Mouse (Mus musculus) heart, embryonic 12.5 days (tissue): ENCODE measurements around the gene Hdac2. TPM values are rescaled to one million over a fixed set of nuclear protein-coding genes. Genes with fewer than 3 reads are reported as not detected.

Experiments used
- ATAC-seq: fragments of 200-750 bp; cut with Nextera tagmentation; 2 replicates; pipeline ENCODE4 v1.8.0; 2017; ENCODE audit warnings: moderate TSS enrichment, moderate library complexity; ENCODE audit not compliant: insufficient number of reproducible peaks, low FRiP score
- H3K27ac ChIP-seq: fragments of 300-500 bp; sonication (generic); 2 replicates; pipeline ENCODE4 v1.5.1; 2016; ENCODE audit warnings: mild to moderate bottlenecking, moderate library complexity; ENCODE audit not compliant: poor library complexity, severe bottlenecking
- H3K27me3 ChIP-seq: fragments of 300-500 bp; sonication (generic); replicated peaks from 2 replicates; pipeline ENCODE4 v1.6.1; 2016; ENCODE audit warnings: mild to moderate bottlenecking, moderate library complexity
- H3K36me3 ChIP-seq: fragments of 300-500 bp; sonication (generic); 2 replicates; pipeline ENCODE4 v1.6.1; 2016; ENCODE audit warnings: mild to moderate bottlenecking, moderate library complexity
- H3K4me1 ChIP-seq: fragments of 300-500 bp; sonication (generic); replicated peaks from 2 replicates; pipeline ENCODE4 v1.6.1; 2016; ENCODE audit warnings: mild to moderate bottlenecking
- H3K4me2 ChIP-seq: fragments of 300-500 bp; sonication (generic); 2 replicates; pipeline ENCODE4 v1.6.1; 2016; ENCODE audit warnings: mild to moderate bottlenecking, moderate library complexity
- H3K4me3 ChIP-seq: fragments of 300-500 bp; sonication (generic); 2 replicates; pipeline ENCODE4 v1.5.1; 2016; ENCODE audit warnings: mild to moderate bottlenecking
- H3K9ac ChIP-seq: fragments of 300-500 bp; sonication (generic); 2 replicates; pipeline ENCODE4 v1.6.1; 2016; ENCODE audit warnings: mild to moderate bottlenecking, moderate library complexity
- H3K9me3 ChIP-seq: fragments of 300-500 bp; sonication (generic); replicated peaks from 2 replicates; pipeline ENCODE4 v1.6.1; 2016; ENCODE audit warnings: mild to moderate bottlenecking, moderate library complexity
- WGBS: fragments of 180-500 bp; shearing (Covaris S2); methylation state at CpG from one replicate; pipeline ENCODE4 v1.1.7; 2016; 5-methylcytosine and 5-hydroxymethylcytosine counted together
- polyA plus RNA-seq: library from polyadenylated mRNA; unstranded; fragments of >200 nt; fragmentation: Nextera tagmentation; extraction: Ambion mirVana; gene quantifications from 2 replicates; pipeline ENCODE4 v1.2.1, GENCODE M21; 2016

Gene Hdac2
- 182 and 192 TPM in 2 replicates for polyA plus RNA-seq

DNA sequence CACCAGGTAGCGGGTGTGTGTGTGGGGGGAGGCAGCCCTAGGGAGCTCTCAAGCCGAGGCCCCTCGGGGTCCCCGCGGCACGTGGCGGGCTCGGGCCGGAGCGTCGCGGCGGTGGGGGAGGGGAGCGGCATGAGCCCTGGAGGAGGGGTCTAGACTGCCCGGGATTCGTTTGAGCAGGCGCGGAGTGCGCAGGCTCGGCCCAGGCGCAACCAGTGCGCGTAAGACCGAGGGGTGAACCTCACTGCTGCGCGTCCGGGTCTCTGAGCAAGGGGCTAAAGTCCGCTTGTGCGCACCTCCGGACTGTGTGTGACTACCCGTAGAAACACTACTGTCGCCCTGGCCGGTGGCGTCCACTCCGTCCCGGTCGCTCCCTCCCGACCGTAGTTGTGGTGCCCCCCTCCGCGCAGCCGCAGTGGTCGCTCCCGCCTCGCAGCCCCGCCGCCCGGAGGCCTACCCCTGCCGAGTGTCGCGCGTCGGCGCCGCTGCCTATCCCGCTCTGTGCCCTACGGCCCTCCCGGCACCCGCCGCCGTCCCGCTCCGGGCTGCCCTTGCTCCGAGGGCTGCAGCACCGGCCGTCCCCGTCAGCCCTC is at the start of gene Hdac2:
Hdac2 (plus strand) TSS at position 459 of the 590 bp plus-strand sequence.
- peak within 1 kb of the TSS; percentile 84 for H3K4me3 ChIP-seq

GRCm38 (mm10) chr10:36928212-36928611 is 46.1 kb upstream of the Hdac2 start:
- no peak overlapping the region for H3K9ac ChIP-seq
- no peaks in the 10 kb centered on the region for H3K4me1 ChIP-seq
- no peak overlapping the region for H3K4me2 ChIP-seq
- WGBS = 70% methylated on average over 3 of the region's 3 CpGs
- no peaks in the 10 kb centered on the region for H3K9me3 ChIP-seq
- no peak for ATAC-seq
- H3K27ac ChIP-seq = no peak overlapping the region
- H3K27me3 ChIP-seq = no peaks in the 10 kb centered on the region
- H3K36me3 ChIP-seq = no peaks in the 10 kb centered on the region
- no peak overlapping the region for H3K4me3 ChIP-seq

More for the DNA sequence above, at the start of gene Hdac2:
- Histone ChIP-seq H3K4me1 (peaks cover 10% of the 10 kb centered on the region), H3K9me3 (no peaks in the 10 kb centered on the region), H3K4me2 (peak within 1 kb of the TSS; percentile 81), H3K36me3 (no peaks in the 10 kb centered on the region), H3K27ac (peak within 1 kb of the TSS; percentile 98), H3K27me3 (no peaks in the 10 kb centered on the region), H3K9ac (peak within 1 kb of the TSS; percentile 95)
- WGBS = under 1% methylated on average over 67 of the region's 67 CpGs
- ATAC-seq = peak; percentile 97

DNA sequence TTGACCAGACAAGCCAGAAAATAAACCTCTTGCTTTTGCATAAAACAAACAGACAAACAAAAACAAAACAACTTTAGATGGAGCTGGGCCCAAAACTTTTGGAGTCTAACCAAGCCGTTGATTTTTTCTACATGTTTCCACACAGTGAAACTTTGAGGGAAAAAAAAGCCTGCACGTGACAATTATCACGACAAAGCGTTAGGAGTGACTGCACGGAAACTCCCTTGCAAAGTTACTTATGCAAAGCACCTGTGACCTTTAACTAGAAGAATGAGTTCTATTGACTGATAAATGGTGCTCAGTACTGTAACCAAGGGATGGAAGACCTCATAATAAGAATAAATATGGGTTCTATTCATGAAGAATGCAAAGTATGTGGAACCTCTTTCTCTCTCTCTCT is 38.5 kb upstream of the Hdac2 start:
- WGBS = 74% methylated on average over 5 of the region's 5 CpGs
- no peaks in the 10 kb centered on the region for H3K27me3 ChIP-seq
- no peak overlapping the region for H3K9ac ChIP-seq
- H3K4me3 ChIP-seq = no peak overlapping the region
- 0 out of 2 replicates have a peak, but pooled peaks cover 2% of the 10 kb centered on the region for H3K9me3 ChIP-seq
- no peaks in the 10 kb centered on the region for H3K4me1 ChIP-seq
- H3K27ac ChIP-seq = no peak overlapping the region
- H3K4me2 ChIP-seq = no peak overlapping the region
- ATAC-seq = no peak
- H3K36me3 ChIP-seq = no peaks in the 10 kb centered on the region

DNA sequence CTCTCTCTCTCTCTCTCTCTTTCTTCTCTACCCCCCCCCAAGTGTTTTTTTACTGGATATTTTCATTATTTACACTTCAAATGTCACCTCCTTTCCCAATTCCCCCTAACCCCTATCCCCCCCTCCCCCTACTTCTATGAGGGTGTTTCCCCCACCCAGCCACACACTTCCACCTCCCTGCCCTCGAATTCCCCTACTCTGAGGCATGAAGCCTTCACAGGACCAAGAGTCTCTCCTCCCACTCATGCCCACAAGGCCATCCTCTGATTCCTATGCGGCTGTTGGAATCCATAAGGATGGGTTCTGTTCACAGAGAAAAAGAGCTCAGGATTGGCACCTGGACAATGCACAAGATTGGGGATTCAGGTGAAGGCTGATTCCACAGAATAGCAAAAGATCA is 38.1 kb upstream of the Hdac2 start:
- WGBS = 55% methylated on average over 2 of the region's 2 CpGs
- H3K4me2 ChIP-seq = no peak overlapping the region

GRCm38 (mm10) chr10:36951742-36952141 is 22.6 kb upstream of the Hdac2 start:
- no peaks in the 10 kb centered on the region for H3K4me1 ChIP-seq
- no peaks in the 10 kb centered on the region for H3K9me3 ChIP-seq
- H3K27ac ChIP-seq = no peak overlapping the region
- H3K4me3 ChIP-seq = no peak overlapping the region
- H3K36me3 ChIP-seq = no peaks in the 10 kb centered on the region
- ATAC-seq = no peak
- no peaks in the 10 kb centered on the region for H3K27me3 ChIP-seq
- WGBS = 67% methylated on average over 2 of the region's 2 CpGs
- no peak overlapping the region for H3K9ac ChIP-seq
- H3K4me2 ChIP-seq = no peak overlapping the region

More for the DNA sequence above, 38.1 kb upstream of the Hdac2 start:
- H3K4me1 ChIP-seq = no peaks in the 10 kb centered on the region
- 0 out of 2 replicates have a peak, but pooled peaks cover 2% of the 10 kb centered on the region for H3K9me3 ChIP-seq
- no peaks in the 10 kb centered on the region for H3K27me3 ChIP-seq
- no peaks in the 10 kb centered on the region for H3K36me3 ChIP-seq
- ATAC-seq = no peak
- no peak overlapping the region for H3K4me3 ChIP-seq
- H3K9ac ChIP-seq = no peak overlapping the region
- H3K27ac ChIP-seq = no peak overlapping the region

DNA sequence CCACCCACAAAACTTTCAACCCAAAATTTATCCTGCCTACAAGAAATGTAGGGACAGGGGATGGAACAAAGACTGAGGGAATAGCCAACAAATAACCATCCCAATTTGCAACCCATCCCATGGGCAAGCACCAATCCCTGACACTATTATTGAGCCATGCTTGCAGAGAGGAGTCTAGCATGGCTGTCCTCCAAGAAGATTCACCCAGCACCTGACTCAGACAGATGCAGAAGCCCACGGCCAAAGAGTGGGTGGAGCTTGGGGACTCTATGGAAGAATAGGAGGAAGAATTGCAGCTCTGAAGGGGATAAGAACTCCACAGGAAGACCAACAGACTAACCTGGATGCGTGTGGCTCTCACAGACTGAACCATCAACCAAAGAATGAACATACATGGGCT is 21.7 kb upstream of the Hdac2 start:
- no peak overlapping the region for H3K9ac ChIP-seq
- H3K27ac ChIP-seq = no peak overlapping the region
- ATAC-seq = no peak
- no peaks in the 10 kb centered on the region for H3K9me3 ChIP-seq
- H3K4me3 ChIP-seq = no peak overlapping the region
- no peaks in the 10 kb centered on the region for H3K36me3 ChIP-seq
- H3K4me1 ChIP-seq = no peaks in the 10 kb centered on the region
- WGBS = 56% methylated on average over 2 of the region's 2 CpGs
- H3K4me2 ChIP-seq = no peak overlapping the region
- no peaks in the 10 kb centered on the region for H3K27me3 ChIP-seq

- Histone ChIP-seq H3K9me3 (no peaks in the 10 kb centered on the region), H3K4me3 (no peak overlapping the region), H3K27me3 (no peaks in the 10 kb centered on the region), H3K36me3 (no peaks in the 10 kb centered on the region), H3K9ac (no peak overlapping the region), H3K4me2 (no peak overlapping the region), H3K27ac (no peak overlapping the region), H3K4me1 (no peaks in the 10 kb centered on the region)
- ATAC-seq = no peak
- WGBS = 67% methylated on average over 1 of the region's 1 CpGs
Observed at GRCm38 (mm10) chr10:36959563-36960110, 14.7 kb upstream of the Hdac2 start.

DNA sequence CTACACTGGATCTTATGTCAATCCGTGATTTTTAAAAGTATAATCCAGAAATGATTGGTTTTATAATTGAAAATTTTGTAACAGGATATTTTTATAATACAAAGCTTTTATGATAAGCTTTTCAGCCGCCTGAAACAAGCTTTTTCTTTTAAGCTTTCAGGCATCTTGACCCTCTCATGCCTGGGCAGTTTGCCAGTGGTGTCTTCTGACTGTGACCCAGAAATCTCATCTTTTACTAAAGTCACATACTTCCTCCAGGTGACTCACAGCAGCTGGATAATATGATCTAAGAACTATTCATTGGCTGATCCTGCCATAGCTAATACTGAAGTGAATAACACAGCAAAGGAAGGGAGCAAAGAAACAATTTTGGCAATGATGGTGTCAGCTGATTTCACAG is 9.9 kb upstream of the Hdac2 start:
- no peak for ATAC-seq
- H3K27ac ChIP-seq = no peak overlapping the region
- H3K4me2 ChIP-seq = no peak overlapping the region
- H3K9ac ChIP-seq = no peak overlapping the region
- no peaks in the 10 kb centered on the region for H3K27me3 ChIP-seq
- H3K4me3 ChIP-seq = no peak overlapping the region
- no peaks in the 10 kb centered on the region for H3K36me3 ChIP-seq
- no peaks in the 10 kb centered on the region for H3K4me1 ChIP-seq
- 52% methylated on average over 2 of the region's 2 CpGs for WGBS
- no peaks in the 10 kb centered on the region for H3K9me3 ChIP-seq

GRCm38 (mm10) chr10:36974676-36975520 is 554 bp downstream of the Hdac2 start:
- Histone ChIP-seq H3K27ac (peak overlapping the region; percentile 98), H3K36me3 (no peaks in the 10 kb centered on the region), H3K4me1 (peaks cover 10% of the 10 kb centered on the region), H3K4me3 (peak overlapping the region; percentile 84), H3K4me2 (peak overlapping the region; percentile 81), H3K9me3 (no peaks in the 10 kb centered on the region), H3K27me3 (no peaks in the 10 kb centered on the region), H3K9ac (peak overlapping the region; percentile 95)
- under 1% methylated on average over 61 of the region's 63 CpGs for WGBS
- peak; percentile 80 for ATAC-seq

DNA sequence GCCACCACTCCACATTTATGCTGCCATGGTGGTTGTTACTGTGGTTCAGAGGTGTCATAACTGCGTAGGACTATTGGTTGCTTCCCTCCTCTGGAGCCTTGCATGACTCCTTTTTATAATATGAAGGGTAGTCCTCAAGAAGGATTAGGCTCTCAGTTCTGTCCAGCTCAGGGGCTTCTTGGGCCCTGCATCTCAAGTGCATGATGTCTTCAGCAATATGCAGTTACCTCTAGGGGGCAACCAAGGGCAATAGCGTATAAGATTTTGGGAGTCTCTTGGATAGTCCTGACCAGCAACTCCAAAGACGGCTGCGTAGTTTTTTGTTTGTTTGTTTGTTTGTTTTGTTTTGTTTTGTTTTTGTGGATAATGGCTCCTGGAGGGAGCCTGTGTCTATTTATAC is 7.5 kb downstream of the Hdac2 start:
- Histone ChIP-seq H3K9me3 (peaks cover 7% of the 10 kb centered on the region; the same call in 1 of the 2 replicates), H3K4me3 (no peak overlapping the region), H3K27me3 (no peaks in the 10 kb centered on the region), H3K4me1 (peaks cover 5% of the 10 kb centered on the region; the same call in 1 of the 2 replicates), H3K9ac (no peak overlapping the region), H3K27ac (no peak overlapping the region), H3K36me3 (peaks cover 14% of the 10 kb centered on the region), H3K4me2 (no peak overlapping the region)
- WGBS = 90% methylated on average over 4 of the region's 4 CpGs
- ATAC-seq = no peak

DNA sequence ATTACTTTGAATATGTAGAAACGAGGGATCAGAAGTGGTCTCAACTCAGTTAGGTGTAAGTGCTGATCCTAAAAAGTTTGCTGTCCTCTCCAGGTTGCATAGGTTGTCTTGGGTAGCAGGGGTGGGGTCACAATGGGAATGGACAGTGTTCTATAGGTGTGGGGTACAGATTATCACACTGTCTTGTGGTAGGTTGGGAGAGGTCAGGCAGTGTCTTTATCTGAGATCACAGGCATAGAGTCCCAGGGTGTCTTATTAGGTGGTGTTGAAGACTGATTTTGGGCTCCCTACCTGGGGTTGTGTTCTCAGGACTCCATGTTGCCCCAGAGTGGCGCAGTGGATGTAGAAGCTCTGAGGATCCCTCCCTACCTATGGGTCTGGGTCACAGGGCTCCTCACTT is 17.8 kb downstream of the Hdac2 start:
- no peak overlapping the region for H3K4me3 ChIP-seq
- H3K9me3 ChIP-seq = 0 out of 2 replicates have a peak, but pooled peaks cover 2% of the 10 kb centered on the region
- no peak overlapping the region for H3K4me2 ChIP-seq
- H3K36me3 ChIP-seq = peaks cover 78% of the 10 kb centered on the region
- no peaks in the 10 kb centered on the region for H3K4me1 ChIP-seq
- WGBS = 95% methylated on average over 2 of the region's 2 CpGs
- no peak overlapping the region for H3K9ac ChIP-seq
- H3K27me3 ChIP-seq = no peaks in the 10 kb centered on the region
- no peak overlapping the region for H3K27ac ChIP-seq
- no peak for ATAC-seq
